ENCODE assay signal across 14 mouse cellular contexts in genomic region chr5:144372177-144372576, GRCm38 (mm10). TPM values are rescaled to one million over a fixed set of nuclear protein-coding genes. Genes with fewer than 3 reads are reported as not detected.
DNase-seq lines count a peak whose midpoint lies in the region; ATAC-seq lines count a peak whose summit lies in the region.
"Had no signal": no experiment of that assay in that cellular context is flagged by ENCODE, and none has a peak within 500 bp of the region (broad histone marks: within the 10 kb centered on the region; RNA-seq: fewer than 3 reads in every experiment).

No protein-coding gene starts in this region.

- no peaks in the 10 kb centered on the region for H3K9me3 ChIP-seq in liver, embryonic 12.5 days (replicated peaks)
- no peaks in the 10 kb centered on the region for H3K9me3 ChIP-seq in midbrain, embryonic 11.5 days (ENCODE audit: control insufficient read depth, low read length)
- H3K9me3 ChIP-seq: embryonic facial prominence, embryonic 15.5 days; forebrain, embryonic 15.5 days; midbrain, embryonic 15.5 days had no signal

- ATAC-seq in liver, embryonic 12.5 days, result peak; percentile 71
- no peak for ATAC-seq in midbrain, embryonic 11.5 days (ENCODE audit: low FRiP score)
- ATAC-seq in erythroid progenitor cell, adult 5-6 weeks (replicated peaks; ENCODE audit: low FRiP score, poor library complexity, severe bottlenecking), result no peak
- ATAC-seq: forebrain, embryonic 15.5 days; midbrain, embryonic 15.5 days had no signal

- no peak overlapping the region for H3K27ac ChIP-seq in liver, embryonic 12.5 days
- no peak overlapping the region for H3K27ac ChIP-seq in midbrain, embryonic 11.5 days (ENCODE audit: low read depth, low read length)
- H3K27ac ChIP-seq: embryonic facial prominence, embryonic 15.5 days; forebrain, embryonic 15.5 days; midbrain, embryonic 15.5 days had no signal

- H3K9ac ChIP-seq in liver, embryonic 12.5 days, result no peak overlapping the region
- no peak overlapping the region for H3K9ac ChIP-seq in midbrain, embryonic 11.5 days (ENCODE audit: low read length)
- H3K9ac ChIP-seq: embryonic facial prominence, embryonic 15.5 days; forebrain, embryonic 15.5 days; midbrain, embryonic 15.5 days had no signal

- no peaks in the 10 kb centered on the region for H3K36me3 ChIP-seq in liver, embryonic 12.5 days
- no peaks in the 10 kb centered on the region for H3K36me3 ChIP-seq in midbrain, embryonic 11.5 days (ENCODE audit: control insufficient read depth, insufficient read depth, low read length)
- H3K36me3 ChIP-seq: embryonic facial prominence, embryonic 15.5 days; forebrain, embryonic 15.5 days; midbrain, embryonic 15.5 days had no signal

- H3K4me2 ChIP-seq in liver, embryonic 12.5 days, result no peak overlapping the region
- no peak overlapping the region for H3K4me2 ChIP-seq in midbrain, embryonic 11.5 days
- H3K4me2 ChIP-seq: embryonic facial prominence, embryonic 15.5 days; forebrain, embryonic 15.5 days; midbrain, embryonic 15.5 days had no signal

- H3K4me1 ChIP-seq in liver, embryonic 12.5 days, result no peaks in the 10 kb centered on the region
- no peaks in the 10 kb centered on the region for H3K4me1 ChIP-seq in midbrain, embryonic 11.5 days (ENCODE audit: control insufficient read depth, insufficient read depth, low read length)
- H3K4me1 ChIP-seq: embryonic facial prominence, embryonic 15.5 days; forebrain, embryonic 15.5 days; midbrain, embryonic 15.5 days had no signal

- DNase-seq in kidney, postnatal 36 days, result peak; percentile 17 to 22
- DNase-seq in kidney, postnatal 10 days, result no peak
- peak; percentile 42 for DNase-seq in adrenal gland, postnatal 25 days
- peak; percentile 70 for DNase-seq in urinary bladder, postnatal 14 days (ENCODE audit: low spot score)
- DNase-seq in midbrain, embryonic 11.5 days (ENCODE audit: low spot score, missing footprints), result no peak
- DNase-seq: cerebellum, postnatal 14 days; gastrocnemius, postnatal 36 days; right cerebral cortex, adult 18-20 months; thymus, postnatal 36 days had no signal

- 38% methylated on average over 2 of the region's 2 CpGs for WGBS in liver, embryonic 12.5 days (ENCODE audit: insufficient replicate concordance)
- 74% methylated on average over 2 of the region's 2 CpGs for WGBS in midbrain, embryonic 11.5 days

- no peaks in the 10 kb centered on the region for H3K27me3 ChIP-seq in liver, embryonic 12.5 days (replicated peaks)
- H3K27me3 ChIP-seq in midbrain, embryonic 11.5 days (ENCODE audit: control insufficient read depth, insufficient read depth, low read length), result no peaks in the 10 kb centered on the region
- H3K27me3 ChIP-seq: embryonic facial prominence, embryonic 15.5 days; forebrain, embryonic 15.5 days; midbrain, embryonic 15.5 days had no signal

- H3K4me3 ChIP-seq in liver, embryonic 12.5 days, result no peak overlapping the region
- H3K4me3 ChIP-seq in midbrain, embryonic 11.5 days (ENCODE audit: low read depth, low read length), result no peak overlapping the region
- H3K4me3 ChIP-seq: embryonic facial prominence, embryonic 15.5 days; forebrain, embryonic 15.5 days; midbrain, embryonic 15.5 days had no signal

RNA-seq across cellular contexts. Expression of gene Baiap2l1, which starts 14.3 kb away (rescaled TPM):
- 8.0 and 9.6 TPM in 2 replicates for total RNA-seq in adrenal gland, postnatal 25 days (2021)
- polyA plus RNA-seq in liver, embryonic 12.5 days (2016; fragmentation: Nextera tagmentation; extraction: Ambion mirVana), result 4.6 and 5.4 TPM in 2 replicates
- 1.8 and 2.4 TPM in 2 replicates for polyA plus RNA-seq in midbrain, embryonic 11.5 days (2014; fragmentation: Nextera tagmentation; extraction: Ambion mirVana)
- not detected in 2 replicates for total RNA-seq in erythroid progenitor cell, adult 5-6 weeks (2015; ENCODE audit: low replicate concordance)
- not detected in 2 replicates for total RNA-seq in erythroid progenitor cell, adult 5-6 weeks (2017; ENCODE audit: low replicate concordance)

Comparison
In these comparisons a context has a peak if more than half of its experiments do, and no peak if none do; other contexts are left out.
1. DNase-seq: peak in kidney, postnatal 36 days (2 of 2), adrenal gland, postnatal 25 days (single experiment) and urinary bladder, postnatal 14 days (single experiment); none in kidney, postnatal 10 days (single experiment) and midbrain, embryonic 11.5 days (single experiment).